Mouse (Mus musculus): ENCODE data around the gene Zfp786. TPM values are rescaled to one million over a fixed set of nuclear protein-coding genes. Genes with fewer than 3 reads are reported as not detected.

Zfp786 gene
- polyA plus RNA-seq, 1 experiment: 0.53 TPM

GRCm38 (mm10) chr6:47832220-47832619 lies 1.6 kb upstream of the Zfp786 start:
- TF ChIP-seq GATA1 (IDR thresholded peaks at IDR 0.05; ENCODE audit: low read length): no peak

- TF ChIP-seq GATA1 (IDR thresholded peaks at IDR 0.05; ENCODE audit: low read length): no peak
Observed at GRCm38 (mm10) chr6:47828950-47829349, 1.7 kb downstream of the Zfp786 start.

GRCm38 (mm10) chr6:47827462-47827861 lies 3.2 kb downstream of the Zfp786 start:
- TF ChIP-seq GATA1 (IDR thresholded peaks at IDR 0.05; ENCODE audit: low read length): no peak

- no peak for TF ChIP-seq GATA1 (IDR thresholded peaks at IDR 0.05; ENCODE audit: low read length)
Observed at GRCm38 (mm10) chr6:47824241-47824640, 6.4 kb downstream of the Zfp786 start.

DNA sequence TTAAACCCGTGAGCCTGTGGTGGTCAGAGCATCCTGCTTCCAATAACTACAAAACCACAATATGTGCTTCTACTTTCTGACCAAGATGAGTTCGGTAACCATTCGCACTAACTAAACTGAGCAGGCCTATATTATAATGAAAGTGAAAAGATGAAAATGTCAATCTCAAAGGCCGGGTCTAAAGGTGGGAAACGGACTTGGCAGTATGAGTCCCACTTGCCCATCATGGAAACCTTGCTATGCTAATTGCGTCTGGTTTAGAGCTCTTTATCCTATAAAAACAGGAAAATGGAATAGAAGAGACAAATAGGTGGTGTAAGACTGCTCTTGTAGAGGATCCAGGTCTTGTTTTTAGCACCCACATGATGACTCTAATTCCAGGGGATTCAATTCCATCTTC lies 8.9 kb downstream of the Zfp786 start:
- TF ChIP-seq GATA1 (IDR thresholded peaks at IDR 0.05; ENCODE audit: low read length): no peak

DNA sequence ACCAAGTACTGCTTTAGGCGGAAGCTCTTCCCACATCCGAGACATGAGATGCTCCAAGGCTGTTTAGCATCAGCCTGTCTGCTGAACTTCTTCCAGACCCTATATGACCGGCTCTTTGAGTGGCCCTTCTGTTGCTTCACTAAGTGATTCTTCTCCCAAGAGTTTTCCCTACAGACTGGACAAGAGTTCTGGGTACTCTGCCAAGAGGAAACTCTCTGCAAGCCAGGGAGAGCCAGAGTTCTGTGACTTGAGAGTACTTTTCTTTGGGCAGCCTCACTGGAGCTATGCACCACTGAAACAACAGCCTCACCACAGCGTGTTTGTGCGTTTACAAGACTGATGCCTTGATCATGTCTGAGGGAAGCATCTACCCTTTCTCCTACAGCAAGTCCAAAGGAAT lies 9.4 kb downstream of the Zfp786 start:
- TF ChIP-seq GATA1 (IDR thresholded peaks at IDR 0.05; ENCODE audit: low read length): no peak

- no peak for TF ChIP-seq GATA1 (IDR thresholded peaks at IDR 0.05; ENCODE audit: low read length)
Observed at GRCm38 (mm10) chr6:47819626-47820325, 10.9 kb downstream of the Zfp786 start.

DNA sequence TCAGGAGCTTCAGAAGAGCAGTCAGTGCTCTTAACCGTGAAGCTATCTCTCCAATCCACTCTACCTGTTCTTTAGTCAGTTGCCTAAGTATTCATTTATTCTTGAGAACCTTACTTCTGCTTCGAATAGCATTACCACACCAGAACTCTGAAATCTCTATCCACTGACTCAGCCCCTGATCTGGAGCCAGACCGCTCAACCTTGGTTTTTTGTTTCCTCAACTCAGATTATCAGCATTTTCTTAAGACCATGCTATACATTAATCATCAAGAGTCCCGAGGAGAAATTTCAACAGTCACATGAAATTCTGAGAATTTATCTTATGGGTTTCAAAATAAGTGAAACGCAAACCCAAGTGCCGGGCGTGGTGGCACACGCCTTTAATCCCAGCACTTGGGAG lies 11.9 kb downstream of the Zfp786 start:
- TF ChIP-seq GATA1 (IDR thresholded peaks at IDR 0.05; ENCODE audit: low read length): no peak

DNA sequence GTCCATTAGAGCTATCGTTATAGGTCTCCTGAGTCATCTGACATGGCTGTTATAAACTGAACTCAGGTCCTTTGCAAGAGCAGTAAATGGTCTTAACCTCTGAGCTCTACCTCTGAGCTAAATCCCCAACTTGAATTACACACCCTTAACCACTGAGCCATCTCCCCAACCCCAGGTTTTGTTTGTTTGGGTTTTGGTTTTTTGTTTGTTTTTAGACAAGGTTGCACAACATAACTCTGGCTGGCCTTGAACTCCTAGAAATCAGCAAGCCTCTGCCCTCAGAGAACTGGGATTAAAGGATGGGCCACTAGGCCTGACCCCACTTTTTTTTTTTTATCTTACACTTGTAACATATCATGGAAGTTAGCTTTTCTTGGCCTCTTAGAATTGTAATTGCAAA lies 14.5 kb downstream of the Zfp786 start:
- TF ChIP-seq GATA1 (IDR thresholded peaks at IDR 0.05; ENCODE audit: low read length): no peak

DNA sequence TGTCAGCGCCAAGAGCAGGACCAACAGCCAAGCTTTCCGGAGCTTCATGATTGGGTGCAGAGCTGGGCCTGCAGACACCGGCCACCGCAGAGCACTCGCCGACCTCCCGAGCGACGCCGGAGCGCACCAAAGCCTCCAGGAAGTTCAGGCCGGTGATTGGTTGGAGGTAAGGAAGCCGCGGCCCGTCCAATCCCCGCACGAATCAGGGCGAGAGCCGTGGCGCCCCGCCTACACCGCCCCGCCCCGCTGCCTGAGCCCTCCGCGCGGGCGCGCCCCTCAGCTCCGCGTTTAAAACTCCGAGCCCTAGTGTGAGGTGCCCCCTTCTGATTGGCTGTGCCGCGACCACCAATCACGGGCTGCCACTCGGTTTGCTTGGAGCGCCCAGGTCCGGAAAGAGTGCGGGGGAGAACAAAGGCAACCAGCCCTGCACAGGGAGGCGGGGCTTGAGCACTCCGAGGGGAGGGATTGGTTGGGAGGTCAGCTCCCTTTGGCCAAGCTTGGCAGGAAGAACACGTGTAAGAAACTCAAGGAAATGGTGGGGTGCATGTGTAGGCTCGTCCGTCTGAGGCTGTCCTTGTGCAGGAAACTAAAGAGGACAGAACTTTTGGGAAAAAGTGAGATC lies 17.3 kb downstream of the Zfp786 start, which contains the start of gene Pdia4:
Gene Pdia4 (minus strand): TSS at position 174 of the 622 bp plus-strand sequence.
- no peak for TF ChIP-seq GATA1 (IDR thresholded peaks at IDR 0.05; ENCODE audit: low read length)

- no peak for TF ChIP-seq GATA1 (IDR thresholded peaks at IDR 0.05; ENCODE audit: low read length)
Observed at GRCm38 (mm10) chr6:47812271-47812915, 18.3 kb downstream of the Zfp786 start.

- no peak for TF ChIP-seq GATA1 (IDR thresholded peaks at IDR 0.05; ENCODE audit: low read length)
Observed at GRCm38 (mm10) chr6:47811324-47811723, 19.3 kb downstream of the Zfp786 start.

DNA sequence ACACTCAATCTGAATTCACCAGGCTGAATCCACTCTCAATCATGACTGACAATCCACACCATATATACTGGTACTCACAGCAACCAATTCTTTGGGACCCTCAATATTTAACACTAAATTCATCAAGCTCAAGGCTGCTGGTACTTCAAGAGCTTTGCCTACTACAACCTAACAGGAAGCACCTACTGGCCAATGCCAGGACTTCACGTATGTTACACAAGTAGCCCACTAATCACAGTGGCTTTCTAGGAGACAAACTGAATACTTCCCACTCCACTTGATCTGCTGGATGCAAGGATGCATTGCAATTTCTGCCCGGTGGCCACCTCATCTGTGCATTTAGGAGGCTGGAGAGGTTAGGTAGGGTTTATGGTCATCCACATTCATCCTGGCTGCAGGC lies 20.5 kb downstream of the Zfp786 start:
- no peak for TF ChIP-seq GATA1 (IDR thresholded peaks at IDR 0.05; ENCODE audit: low read length)

DNA sequence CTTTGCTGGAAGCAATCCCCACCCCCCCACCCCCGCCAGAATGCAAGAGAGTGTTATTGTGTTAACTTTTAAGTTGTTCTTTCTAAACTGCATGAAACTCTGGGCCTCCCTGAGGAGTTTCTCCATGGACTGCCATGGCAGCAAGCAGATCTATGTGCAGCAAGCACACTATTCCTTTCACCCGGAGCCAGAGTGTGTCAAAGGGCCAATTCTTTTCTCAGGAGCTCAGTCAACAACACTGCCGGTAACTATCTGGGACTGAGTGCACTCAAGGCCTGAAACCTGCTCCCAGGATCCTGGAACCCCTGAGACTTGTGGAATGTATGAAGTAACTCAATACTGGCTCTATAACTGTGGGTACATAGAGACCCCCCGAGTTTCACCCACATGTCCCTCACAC lies 21.6 kb downstream of the Zfp786 start:
- no peak for TF ChIP-seq GATA1 (IDR thresholded peaks at IDR 0.05; ENCODE audit: low read length)

DNA sequence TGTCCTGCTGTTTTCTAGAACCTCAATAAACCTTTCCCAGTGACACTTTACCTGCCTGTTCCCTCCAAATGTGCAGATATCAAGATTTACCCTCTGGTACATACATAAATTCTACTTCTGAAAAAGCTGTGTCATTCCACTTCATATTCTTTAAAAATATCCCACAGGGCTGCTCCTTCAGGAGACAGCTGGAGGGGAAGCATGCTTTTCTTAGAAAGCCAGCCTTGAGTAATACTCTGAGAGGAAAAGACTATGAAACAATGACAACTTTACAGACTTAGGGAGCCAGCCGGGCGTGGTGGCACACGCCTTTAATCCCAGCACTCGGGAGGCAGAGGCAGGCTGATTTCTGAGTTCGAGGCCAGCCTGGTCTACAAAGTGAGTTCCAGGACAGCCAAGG lies 22.1 kb downstream of the Zfp786 start:
- TF ChIP-seq GATA1 (IDR thresholded peaks at IDR 0.05; ENCODE audit: low read length): no peak

DNA sequence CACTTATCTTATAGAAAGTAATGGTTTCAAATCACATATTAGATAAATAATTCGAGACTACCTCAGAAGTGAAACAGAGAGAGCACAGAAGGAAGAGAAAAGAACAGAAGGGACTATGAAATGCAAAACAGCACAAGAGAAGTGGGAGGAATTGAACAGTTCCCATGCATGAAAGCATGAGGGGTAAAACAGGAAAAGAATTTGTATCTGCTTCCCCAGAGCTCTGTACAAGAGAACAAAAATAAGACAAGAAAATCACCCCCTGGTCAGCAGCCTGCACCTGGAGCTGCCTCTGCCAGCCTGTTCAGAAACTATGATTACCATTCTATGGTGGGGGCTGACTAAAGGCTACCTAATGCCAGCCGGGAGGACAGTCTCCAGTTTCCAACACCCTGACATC lies 23.2 kb downstream of the Zfp786 start:
- no peak for TF ChIP-seq GATA1 (IDR thresholded peaks at IDR 0.05; ENCODE audit: low read length)

- no peak for TF ChIP-seq GATA1 (IDR thresholded peaks at IDR 0.05; ENCODE audit: low read length)
Observed at GRCm38 (mm10) chr6:47805520-47805919, 25.1 kb downstream of the Zfp786 start.
